Mouse (Mus musculus) hindlimb bud, embryonic 11.5 days (tissue): ENCODE results near the gene Ptpre.

Source experiments
- DNase-seq: peaks from one replicate; pipeline ENCODE4 v3.0.0-alpha.2; 2012; ENCODE audit warnings: low read depth, low spot score; ENCODE audit errors: extremely low spot score

Gene Ptpre

DNA sequence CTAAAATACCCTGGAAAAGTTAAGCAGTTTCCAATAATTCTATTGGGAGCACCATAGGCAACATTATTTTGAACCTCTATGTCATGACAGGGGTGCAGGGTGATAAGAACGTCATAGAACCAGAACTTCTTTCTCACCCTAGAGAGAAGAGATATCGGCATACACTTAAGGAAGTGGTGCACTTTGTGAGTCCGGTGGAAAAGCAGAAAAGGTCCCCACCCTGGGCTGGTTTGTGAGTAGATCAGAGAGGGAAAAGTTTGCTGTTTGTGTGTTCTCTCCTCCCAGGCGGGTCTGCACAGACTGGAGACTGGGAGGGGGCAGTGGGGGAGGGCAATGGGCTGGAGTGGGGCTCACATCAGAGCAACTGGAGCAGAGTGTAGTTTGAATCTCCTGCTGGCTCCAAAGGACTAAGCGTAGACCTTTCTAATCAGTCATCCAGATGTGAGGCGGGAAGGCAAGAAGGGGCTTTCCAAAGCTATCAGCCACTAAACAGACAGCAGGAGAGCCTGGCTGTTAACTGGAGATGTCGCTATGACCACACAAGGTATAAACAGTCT lies 184.2 kb downstream of the Ptpre start:
- DNase-seq, result no peak

DNA sequence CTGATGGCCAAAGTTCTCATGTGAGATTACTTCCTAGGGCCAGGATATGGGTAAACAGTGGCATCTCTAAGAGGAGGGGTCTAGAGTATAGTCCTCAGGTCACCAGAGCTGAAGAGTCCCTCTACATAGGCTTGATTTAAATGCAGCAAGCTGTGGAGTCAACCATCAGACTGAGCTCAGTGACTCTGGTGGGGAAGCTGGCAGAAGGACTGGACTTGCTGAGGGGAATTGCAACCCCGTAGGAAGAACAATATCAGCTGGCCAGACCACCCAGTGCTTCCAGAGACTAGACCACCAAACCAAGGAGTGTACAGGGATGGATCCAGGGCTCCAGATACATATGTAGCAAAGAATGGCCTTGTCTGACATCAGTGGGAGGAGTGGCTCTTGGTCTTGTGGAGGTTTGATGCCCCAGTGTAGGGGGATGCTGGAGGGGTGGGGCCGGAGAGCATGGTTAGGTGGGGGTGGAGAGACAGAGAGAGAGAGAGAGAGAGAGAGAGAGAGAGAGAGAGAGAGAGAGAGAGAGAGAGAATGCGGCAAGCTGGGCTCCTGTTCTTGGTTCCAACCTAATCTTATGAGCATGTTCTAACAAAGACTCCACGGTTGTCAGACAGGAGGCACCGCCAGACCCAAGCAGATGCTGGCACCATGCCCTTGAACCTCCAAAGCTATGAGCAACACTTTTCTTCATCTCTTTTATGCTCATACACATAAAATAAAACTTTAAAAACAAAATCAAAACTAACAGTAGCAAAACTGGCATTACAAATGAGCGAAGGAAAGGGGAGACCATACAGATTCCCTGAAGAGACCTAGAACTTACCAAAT lies 184.9 kb downstream of the Ptpre start:
- DNase-seq, result no peak

DNA sequence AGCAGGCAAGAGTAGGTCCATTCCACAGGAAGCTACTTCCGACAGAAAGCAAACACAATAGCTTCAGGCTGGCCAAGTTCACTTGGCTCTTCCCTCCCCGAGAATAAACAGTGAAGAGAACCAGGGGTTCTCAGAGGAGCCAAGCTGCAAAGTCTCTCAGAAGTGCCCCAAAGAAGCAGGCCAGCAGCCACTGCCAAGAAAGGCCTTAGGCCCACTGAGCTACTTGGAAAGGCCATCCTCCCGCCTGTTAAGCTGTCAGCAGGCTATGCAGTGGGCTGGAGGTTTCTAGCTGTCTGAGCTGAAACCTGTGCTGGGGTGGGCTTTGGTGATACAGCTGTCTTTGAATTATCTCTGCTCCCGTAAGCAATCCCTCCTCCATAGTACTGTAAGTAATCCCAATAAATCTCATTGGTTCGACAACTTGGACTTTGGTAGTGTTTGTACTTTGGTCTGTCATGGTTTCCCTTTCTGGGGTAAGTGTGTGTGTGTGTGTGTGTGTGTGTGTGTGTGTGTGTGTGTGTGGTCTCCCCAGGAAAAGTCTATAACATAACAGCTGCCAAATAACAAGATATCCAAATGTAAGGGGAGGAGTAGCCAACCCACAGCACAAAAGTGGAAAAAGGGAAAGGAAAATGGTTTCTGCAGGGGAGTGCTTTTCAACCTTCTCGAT lies 186.5 kb downstream of the Ptpre start:
- DNase-seq, result no peak

DNA sequence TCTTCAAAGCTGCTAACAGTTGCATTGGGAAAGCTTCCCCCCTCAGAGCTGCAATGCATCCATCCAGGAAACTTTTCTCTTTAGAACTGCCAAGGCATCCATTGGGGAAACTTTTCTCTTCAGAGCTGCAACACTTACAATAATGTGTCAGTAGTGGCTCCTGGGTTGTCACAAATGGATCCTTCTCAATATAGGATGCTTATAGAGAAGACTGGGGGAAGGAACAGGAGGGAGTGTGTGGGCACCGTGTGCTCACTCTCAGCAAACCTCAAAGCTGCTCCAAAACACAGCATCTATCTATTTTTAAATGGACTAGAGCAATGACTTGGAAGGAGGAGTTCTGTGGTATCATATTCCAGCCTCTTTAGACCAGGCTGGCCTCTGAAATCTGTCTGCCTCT lies 189.4 kb downstream of the Ptpre start:
- DNase-seq, result no peak

DNA sequence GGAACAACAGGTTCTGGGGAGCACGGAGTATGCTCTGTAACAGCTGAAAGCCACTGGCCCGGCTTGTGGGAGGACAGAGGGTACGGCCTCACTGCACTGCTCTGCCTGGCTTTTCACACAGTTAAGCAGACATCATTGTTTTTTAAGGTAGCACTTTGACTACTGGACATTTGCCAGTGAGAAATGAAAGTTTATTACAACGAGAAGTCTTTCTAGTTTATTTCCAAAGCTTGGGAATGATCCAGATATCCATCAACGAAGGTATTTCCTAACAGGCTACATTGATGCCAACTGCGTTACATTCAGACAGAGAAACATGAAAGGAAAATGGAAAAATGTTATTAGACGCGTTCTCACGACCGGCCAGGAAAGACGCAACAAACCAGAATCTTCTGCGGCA lies 190.8 kb downstream of the Ptpre start:
- no peak for DNase-seq

DNA sequence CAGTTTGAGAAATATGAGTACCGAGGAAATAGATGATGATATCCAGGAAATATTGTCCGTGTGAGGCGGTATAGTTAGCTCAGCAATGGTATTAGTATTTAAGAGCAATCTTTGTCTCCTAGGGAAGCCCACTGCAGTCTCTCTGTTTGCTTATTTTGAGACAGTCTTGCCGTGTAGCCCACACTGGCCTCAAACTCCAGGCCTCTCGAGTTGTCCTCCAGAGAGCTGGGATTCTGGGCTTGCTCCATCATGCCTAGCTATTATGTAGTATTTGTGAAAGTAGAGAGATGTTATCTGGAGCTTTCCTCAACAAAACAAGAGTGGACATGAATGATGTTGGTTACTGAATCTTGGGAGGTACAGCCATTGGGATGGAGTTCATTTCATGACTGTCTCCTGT lies 197.1 kb downstream of the Ptpre start:
- DNase-seq, result no peak

DNA sequence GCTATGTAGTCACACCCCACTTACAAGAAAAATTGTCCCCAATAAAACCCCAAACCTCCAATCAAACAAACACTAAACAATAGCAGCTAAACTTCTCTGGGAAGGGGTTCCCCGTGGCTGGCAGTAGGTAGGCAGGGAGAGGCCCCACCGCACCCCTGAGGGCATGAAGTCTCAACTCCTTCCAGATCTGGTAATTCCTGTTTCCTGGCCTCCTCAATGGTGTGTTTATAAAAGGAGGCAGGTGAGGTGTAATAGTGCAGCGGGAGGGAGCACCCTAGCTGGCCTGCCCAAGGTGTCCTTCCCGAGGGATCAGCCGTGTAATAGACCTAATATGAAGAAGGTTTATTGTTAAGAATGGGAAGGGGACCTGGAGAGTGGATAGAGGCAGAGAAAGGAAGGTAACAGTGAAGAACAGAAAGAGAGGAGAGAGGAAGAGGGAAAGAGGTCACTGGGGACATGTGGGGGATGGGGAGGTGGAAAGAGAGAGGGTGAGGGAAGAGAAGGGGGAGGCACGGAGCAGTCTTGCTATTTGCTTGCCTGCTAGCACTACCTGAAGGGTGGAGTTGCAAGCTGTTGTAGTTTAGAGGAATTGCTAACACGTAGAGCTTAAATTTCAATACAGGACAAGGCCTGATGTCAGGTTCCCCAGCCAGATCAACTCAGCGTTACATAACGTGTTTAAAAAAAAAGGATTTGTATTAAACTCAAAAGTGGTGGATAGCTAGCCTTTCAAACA lies 197.8 kb downstream of the Ptpre start:
- DNase-seq, result no peak
